In genomic region chr10:82961302-82961701, GRCm38 (mm10) we compare ENCODE assay signal across 10 mouse cellular contexts. TPM values are rescaled to one million over a fixed set of nuclear protein-coding genes. Genes with fewer than 3 reads are reported as not detected.
DNase-seq lines count a peak whose midpoint lies in the region; ATAC-seq and TF ChIP-seq lines count a peak whose summit lies in the region.
"Had no signal": no experiment of that assay in that cellular context is flagged by ENCODE, and none has a peak within 500 bp of the region (broad histone marks: within the 10 kb centered on the region; RNA-seq: fewer than 3 reads in every experiment).

No protein-coding gene starts in this region.

- H3K4me2 ChIP-seq in kidney, postnatal 0 days (ENCODE audit: low read length), result no peak overlapping the region
- H3K4me2 ChIP-seq in kidney, embryonic 14.5 days (replicated peaks; ENCODE audit: low read depth, low read length), result no peak overlapping the region
- H3K4me2 ChIP-seq: heart, embryonic 13.5 days; limb, embryonic 13.5 days had no signal

- no peaks in the 10 kb centered on the region for H3K4me1 ChIP-seq in kidney, postnatal 0 days (replicated peaks; ENCODE audit: insufficient read depth, low read length)
- no peaks in the 10 kb centered on the region for H3K4me1 ChIP-seq in kidney, embryonic 14.5 days (ENCODE audit: control insufficient read depth, insufficient read depth, low read length)
- H3K4me1 ChIP-seq in ES-E14 (ENCODE audit: control insufficient read depth in 2 of 2, insufficient read depth in 2 of 2, low read length in 2 of 2, poor library complexity in 1 of 2), result no peaks in the 10 kb centered on the region
- H3K4me1 ChIP-seq: heart, embryonic 13.5 days; limb, embryonic 13.5 days had no signal

- in situ Hi-C loops in ES-E14 (cut with MboI; ENCODE audit: low sequenced_read_pairs in 2 of 2, unreplicated experiment in 2 of 2), result no loop called here

- H3K27ac ChIP-seq in kidney, postnatal 0 days, result no peak overlapping the region
- no peak overlapping the region for H3K27ac ChIP-seq in kidney, embryonic 14.5 days (ENCODE audit: low read depth, low read length)
- H3K27ac ChIP-seq in ES-E14 (ENCODE audit: insufficient read depth, low read depth, low read length, poor library complexity, severe bottlenecking), result no peak overlapping the region
- H3K27ac ChIP-seq: heart, embryonic 13.5 days; limb, embryonic 13.5 days had no signal

- peak; percentile 46; the same call in 1 of the 2 replicates for TF ChIP-seq CTCF in kidney, postnatal 0 days (IDR thresholded peaks at IDR 0.05; ENCODE audit: low read depth)

- no peaks in the 10 kb centered on the region for H3K27me3 ChIP-seq in kidney, postnatal 0 days (ENCODE audit: insufficient read depth, low read length)
- no peaks in the 10 kb centered on the region for H3K27me3 ChIP-seq in kidney, embryonic 14.5 days (ENCODE audit: control insufficient read depth, insufficient read depth, low read length)
- H3K27me3 ChIP-seq: heart, embryonic 13.5 days; limb, embryonic 13.5 days had no signal

- no peak for ATAC-seq in kidney, postnatal 0 days (replicated peaks; ENCODE audit: low FRiP score, low read depth)
- no peak for ATAC-seq in kidney, embryonic 14.5 days (ENCODE audit: low FRiP score, low TSS enrichment)
- peak; percentile 77 for ATAC-seq in megakaryocyte progenitor cell, adult 5-6 weeks (replicated peaks; ENCODE audit: poor library complexity)

- intact Hi-C loops in left cerebral cortex, postnatal 14 days (cut with DNase I), result no loop called here

- H3K9me3 ChIP-seq in kidney, postnatal 0 days (replicated peaks; ENCODE audit: low read length), result no peaks in the 10 kb centered on the region
- no peaks in the 10 kb centered on the region for H3K9me3 ChIP-seq in kidney, embryonic 14.5 days (ENCODE audit: control insufficient read depth, low read length)
- no peaks in the 10 kb centered on the region for H3K9me3 ChIP-seq in ES-E14 (ENCODE audit: control insufficient read depth, insufficient read depth, low read depth, low read length)
- H3K9me3 ChIP-seq: heart, embryonic 13.5 days; limb, embryonic 13.5 days had no signal

- H3K9ac ChIP-seq in kidney, postnatal 0 days (ENCODE audit: low read depth, low read length), result no peak overlapping the region
- H3K9ac ChIP-seq in kidney, embryonic 14.5 days (ENCODE audit: low read depth, low read length), result no peak overlapping the region
- no peak overlapping the region for H3K9ac ChIP-seq in ES-E14 (ENCODE audit: insufficient read depth, low read depth, low read length, poor library complexity, severe bottlenecking)
- H3K9ac ChIP-seq: heart, embryonic 13.5 days; limb, embryonic 13.5 days had no signal

- WGBS in kidney, postnatal 0 days, result 62% methylated on average over 7 of the region's 7 CpGs
- 57% methylated on average over 7 of the region's 7 CpGs for WGBS in kidney, embryonic 14.5 days

- no peak for DNase-seq in kidney, postnatal 0 days (ENCODE audit: low spot score)
- DNase-seq in ES-E14 (ENCODE audit: low read depth, low spot score), result peak; percentile 69
- peak; percentile 53 for DNase-seq in embryo, embryonic 10.5 days (ENCODE audit: low spot score)
- no peak for DNase-seq in left cerebral cortex, postnatal 14 days (ENCODE audit: low spot score in 2 of 2)
- DNase-seq in kidney, postnatal 14 days, result no peak
- no peak for DNase-seq in right cerebral cortex, adult 18-20 months

- H3K4me3 ChIP-seq in kidney, postnatal 0 days (replicated peaks; ENCODE audit: low read depth, low read length), result no peak overlapping the region
- H3K4me3 ChIP-seq in kidney, embryonic 14.5 days (ENCODE audit: low read length), result no peak overlapping the region
- peak overlapping the region in 1 of 2 experiments; percentile 24; a peak in 1 of 4 replicates for H3K4me3 ChIP-seq in ES-E14 (ENCODE audit: insufficient read depth in 1 of 2, low read depth in 1 of 2, low read length in 2 of 2, poor library complexity in 1 of 2, severe bottlenecking in 1 of 2)
- H3K4me3 ChIP-seq: heart, embryonic 13.5 days; limb, embryonic 13.5 days had no signal

- no peaks in the 10 kb centered on the region for H3K36me3 ChIP-seq in kidney, postnatal 0 days (ENCODE audit: insufficient read depth, low read length)
- no peaks in the 10 kb centered on the region for H3K36me3 ChIP-seq in kidney, embryonic 14.5 days (ENCODE audit: control insufficient read depth, insufficient read depth, low read length)
- no peaks in the 10 kb centered on the region for H3K36me3 ChIP-seq in ES-E14 (ENCODE audit: control insufficient read depth, insufficient read depth, low read length, poor library complexity, severe bottlenecking)
- H3K36me3 ChIP-seq: heart, embryonic 13.5 days; limb, embryonic 13.5 days had no signal

TF ChIP-seq in ES-E14, 5 proteins besides CTCF, POLR2A, EP300 and RAD21:
- no peak for TF ChIP-seq ZNF384 (IDR thresholded peaks at IDR 0.05; ENCODE audit: low read depth, low read length)
- peak; percentile 12; the same call in 1 of the 2 replicates for TF ChIP-seq ZC3H11A (IDR thresholded peaks at IDR 0.05; ENCODE audit: borderline replicate concordance, low read depth, low read length)

RNA-seq across cellular contexts. Expression of gene Chst11, which starts 24.0 kb away (rescaled TPM):
- 2.7 and 2.9 TPM in 2 replicates for polyA plus RNA-seq in kidney, postnatal 0 days (2015; fragmentation: Nextera tagmentation; extraction: Ambion mirVana)
- 4.5 and 5.4 TPM in 2 replicates for polyA plus RNA-seq in kidney, embryonic 14.5 days (2014; fragmentation: Nextera tagmentation; extraction: Ambion mirVana)
- total RNA-seq in ES-E14 (2012; rRNA removed), result 4.2 and 8.6 TPM in 2 replicates
- 19.2 and 20.0 TPM in 2 replicates for total RNA-seq in megakaryocyte progenitor cell, adult 5-6 weeks (2015)
- total RNA-seq in megakaryocyte progenitor cell, adult 5-6 weeks (2017), result 20.4 and 22.2 TPM in 2 replicates
- total RNA-seq in left cerebral cortex, postnatal 14 days (2021), result 10 to 100 TPM; 29.8 to 33.1 TPM

Comparison
In these comparisons a context has a peak if more than half of its experiments do, and no peak if none do; other contexts are left out.
1. DNase-seq: peak in ES-E14 (single experiment) and embryo, embryonic 10.5 days (single experiment); none in kidney, postnatal 0 days (single experiment), left cerebral cortex, postnatal 14 days (0 of 2), kidney, postnatal 14 days (single experiment) and right cerebral cortex, adult 18-20 months (single experiment).